Mouse (Mus musculus): ENCODE measurements around the gene Tmem247. TPM values are rescaled to one million over a fixed set of nuclear protein-coding genes. Genes with fewer than 3 reads are reported as not detected.

Gene Tmem247
- total and polyA plus RNA-seq, 2 experiments from 2014 or later, result not detected

DNA sequence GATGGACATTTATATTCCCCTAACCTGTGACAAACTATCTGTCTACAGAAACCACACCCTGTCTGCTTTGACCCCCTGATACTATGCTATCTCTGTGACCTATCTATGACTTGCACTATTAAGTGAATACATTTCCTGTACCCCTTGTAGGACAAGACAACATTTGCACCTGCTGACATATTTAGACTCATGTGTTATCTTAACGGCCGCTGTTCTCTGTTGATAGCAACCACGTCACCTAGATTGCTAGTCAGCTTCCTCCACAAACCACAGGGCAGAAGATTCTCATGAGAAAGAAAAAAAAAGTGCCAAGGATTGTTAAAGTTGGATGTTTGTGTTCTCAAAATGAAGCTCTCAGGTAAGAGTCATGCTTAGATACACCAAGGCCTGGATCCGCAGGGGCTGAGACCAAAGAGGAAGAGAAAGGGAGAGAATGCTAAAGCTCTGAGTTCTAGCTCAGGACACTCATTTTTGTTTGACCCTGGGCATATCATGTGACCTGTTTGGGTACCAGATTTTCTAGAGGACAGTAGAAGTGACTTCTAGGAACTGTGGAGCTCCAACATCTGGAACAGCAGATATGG, 36.6 kb upstream of the Tmem247 start:
- 50% methylated on average over 4 of the region's 4 CpGs for WGBS
- ATAC-seq (ENCODE audit: insufficient read depth, low read depth) (no peak), DNase-seq (ENCODE audit: low spot score) (no peak)
- Histone ChIP-seq H3K27ac (ENCODE audit: low read depth) (no peak overlapping the region), H3K4me1 (ENCODE audit: control insufficient read depth, insufficient read depth) (no peaks in the 10 kb centered on the region), H3K4me2 (ENCODE audit: low read depth, low read length) (no peak overlapping the region), H3K36me3 (replicated peaks; ENCODE audit: control insufficient read depth, insufficient read depth, low read length) (no peaks in the 10 kb centered on the region), H3K9me3 (replicated peaks; ENCODE audit: control insufficient read depth, low read length) (no peaks in the 10 kb centered on the region), H3K4me3 (ENCODE audit: low read depth, low read length) (no peak overlapping the region), H3K27me3 (ENCODE audit: control insufficient read depth, insufficient read depth, low read length) (no peaks in the 10 kb centered on the region), H3K9ac (replicated peaks; ENCODE audit: low read depth, low read length) (no peak overlapping the region)
- TF ChIP-seq CTCF (IDR thresholded peaks at IDR 0.05; ENCODE audit: low read depth), result no peak
- TF ChIP-seq EP300 (IDR thresholded peaks at IDR 0.05; ENCODE audit: low read depth), result no peak

DNA sequence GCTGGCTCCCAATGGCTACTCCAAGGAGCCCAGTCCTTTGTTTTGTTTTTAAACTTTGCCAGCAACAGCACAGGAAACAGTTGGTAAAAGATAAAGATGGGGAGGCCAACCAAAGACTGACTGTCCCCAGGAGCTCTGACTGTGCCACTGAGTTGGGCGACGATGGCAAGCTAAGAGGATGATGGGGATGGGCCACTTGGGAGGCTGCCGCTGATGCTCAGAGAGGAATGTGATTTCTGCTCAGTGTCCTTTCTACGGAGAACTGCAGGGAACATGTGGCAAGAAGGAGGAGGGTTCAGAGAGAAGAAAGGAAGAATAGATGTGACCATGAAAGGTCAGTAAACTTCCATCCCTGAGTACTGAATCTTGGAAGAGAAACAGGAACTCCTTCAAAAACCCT, 22.0 kb upstream of the Tmem247 start:
- 72% methylated on average over 4 of the region's 4 CpGs for WGBS
- Histone ChIP-seq H3K9ac (replicated peaks; ENCODE audit: low read depth, low read length) (no peak overlapping the region), H3K9me3 (replicated peaks; ENCODE audit: control insufficient read depth, low read length) (no peaks in the 10 kb centered on the region), H3K27me3 (ENCODE audit: control insufficient read depth, insufficient read depth, low read length) (no peaks in the 10 kb centered on the region), H3K4me3 (ENCODE audit: low read depth, low read length) (no peak overlapping the region), H3K36me3 (replicated peaks; ENCODE audit: control insufficient read depth, insufficient read depth, low read length) (no peaks in the 10 kb centered on the region), H3K27ac (ENCODE audit: low read depth) (no peak overlapping the region), H3K4me2 (ENCODE audit: low read depth, low read length) (no peak overlapping the region), H3K4me1 (ENCODE audit: control insufficient read depth, insufficient read depth) (no peaks in the 10 kb centered on the region)
- TF ChIP-seq EP300 (IDR thresholded peaks at IDR 0.05; ENCODE audit: low read depth) (no peak), CTCF (IDR thresholded peaks at IDR 0.05; ENCODE audit: low read depth) (no peak)
- no peak for ATAC-seq (ENCODE audit: insufficient read depth, low read depth)
- no peak for DNase-seq (ENCODE audit: low spot score)

DNA sequence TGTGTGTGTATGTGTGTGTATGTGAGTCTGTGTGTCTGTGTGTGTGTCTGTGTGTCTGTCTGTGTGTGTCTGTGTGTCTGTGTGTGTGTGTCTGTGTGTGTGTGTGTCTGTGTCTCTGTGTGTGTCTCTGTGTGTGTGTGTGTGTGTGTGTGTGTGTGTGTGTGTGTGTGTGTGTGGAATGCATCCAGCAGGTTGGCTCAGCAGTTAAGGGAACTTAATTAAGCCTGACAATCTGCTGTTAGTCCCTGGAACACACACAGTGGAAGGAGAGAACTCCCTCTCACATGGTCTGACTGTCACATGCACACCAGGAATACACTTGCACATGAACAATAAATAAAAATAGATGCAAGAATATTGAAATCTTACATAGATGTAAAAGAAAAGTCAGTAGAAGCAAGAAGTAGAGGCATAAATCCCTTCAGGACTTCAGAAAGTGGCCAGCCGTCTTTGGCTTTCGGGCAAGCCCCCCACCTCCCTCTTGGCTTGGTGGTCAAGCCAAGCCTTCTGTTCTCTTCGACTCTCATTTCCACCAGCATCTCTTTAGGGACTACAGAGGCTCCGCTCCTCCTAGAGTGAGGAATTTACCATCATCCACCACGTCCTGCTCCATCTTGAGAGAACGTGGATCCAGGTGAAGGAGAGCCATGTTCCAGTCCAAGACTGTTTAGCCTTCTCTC, 19.5 kb upstream of the Tmem247 start:
- no peak for DNase-seq (ENCODE audit: low spot score)
- Histone ChIP-seq H3K27me3 (ENCODE audit: control insufficient read depth, insufficient read depth, low read length) (no peaks in the 10 kb centered on the region), H3K4me2 (ENCODE audit: low read depth, low read length) (no peak overlapping the region), H3K9me3 (replicated peaks; ENCODE audit: control insufficient read depth, low read length) (no peaks in the 10 kb centered on the region), H3K36me3 (replicated peaks; ENCODE audit: control insufficient read depth, insufficient read depth, low read length) (no peaks in the 10 kb centered on the region), H3K9ac (replicated peaks; ENCODE audit: low read depth, low read length) (no peak overlapping the region), H3K4me1 (ENCODE audit: control insufficient read depth, insufficient read depth) (no peaks in the 10 kb centered on the region), H3K4me3 (ENCODE audit: low read depth, low read length) (no peak overlapping the region), H3K27ac (ENCODE audit: low read depth) (no peak overlapping the region)
- TF ChIP-seq EP300 (IDR thresholded peaks at IDR 0.05; ENCODE audit: low read depth) (no peak), CTCF (IDR thresholded peaks at IDR 0.05; ENCODE audit: low read depth) (no peak)
- WGBS, result 90% methylated on average over 6 of the region's 6 CpGs
- ATAC-seq (ENCODE audit: insufficient read depth, low read depth), result no peak

GRCm38 (mm10) chr17:86899821-86900220, 17.3 kb upstream of the Tmem247 start:
- Histone ChIP-seq H3K9ac (replicated peaks; ENCODE audit: low read depth, low read length) (no peak overlapping the region), H3K36me3 (replicated peaks; ENCODE audit: control insufficient read depth, insufficient read depth, low read length) (no peaks in the 10 kb centered on the region), H3K27ac (ENCODE audit: low read depth) (no peak overlapping the region), H3K4me2 (ENCODE audit: low read depth, low read length) (no peak overlapping the region), H3K9me3 (replicated peaks; ENCODE audit: control insufficient read depth, low read length) (no peaks in the 10 kb centered on the region), H3K27me3 (ENCODE audit: control insufficient read depth, insufficient read depth, low read length) (no peaks in the 10 kb centered on the region), H3K4me3 (ENCODE audit: low read depth, low read length) (no peak overlapping the region), H3K4me1 (ENCODE audit: control insufficient read depth, insufficient read depth) (peaks cover under 1% of the 10 kb centered on the region; the same call in 1 of the 2 replicates)
- TF ChIP-seq CTCF (IDR thresholded peaks at IDR 0.05; ENCODE audit: low read depth), result no peak
- TF ChIP-seq EP300 (IDR thresholded peaks at IDR 0.05; ENCODE audit: low read depth), result no peak
- 67% methylated on average over 5 of the region's 5 CpGs for WGBS
- ATAC-seq (ENCODE audit: insufficient read depth, low read depth) (no peak), DNase-seq (ENCODE audit: low spot score) (no peak)

GRCm38 (mm10) chr17:86900564-86900963, 16.6 kb upstream of the Tmem247 start:
- H3K27ac ChIP-seq (ENCODE audit: low read depth), result no peak overlapping the region
- no peak overlapping the region for H3K4me2 ChIP-seq (ENCODE audit: low read depth, low read length)
- H3K9ac ChIP-seq (replicated peaks; ENCODE audit: low read depth, low read length), result no peak overlapping the region
- no peaks in the 10 kb centered on the region for H3K36me3 ChIP-seq (replicated peaks; ENCODE audit: control insufficient read depth, insufficient read depth, low read length)
- H3K9me3 ChIP-seq (replicated peaks; ENCODE audit: control insufficient read depth, low read length), result no peaks in the 10 kb centered on the region
- 79% methylated on average over 5 of the region's 5 CpGs for WGBS
- no peak for ATAC-seq (ENCODE audit: insufficient read depth, low read depth)
- TF ChIP-seq CTCF (IDR thresholded peaks at IDR 0.05; ENCODE audit: low read depth) (no peak), EP300 (IDR thresholded peaks at IDR 0.05; ENCODE audit: low read depth) (no peak)
- no peak overlapping the region for H3K4me3 ChIP-seq (ENCODE audit: low read depth, low read length)
- H3K4me1 ChIP-seq (ENCODE audit: control insufficient read depth, insufficient read depth), result peaks cover 6% of the 10 kb centered on the region
- no peaks in the 10 kb centered on the region for H3K27me3 ChIP-seq (ENCODE audit: control insufficient read depth, insufficient read depth, low read length)
- no peak for DNase-seq (ENCODE audit: low spot score)
